Mouse (Mus musculus): ENCODE results near the gene Prss16. TPM values are rescaled to one million over a fixed set of nuclear protein-coding genes. Genes with fewer than 3 reads are reported as not detected.

Gene Prss16
- polyA plus RNA-seq, 1 experiment from 2014 or later: 0.48 TPM

- peak overlapping the region; percentile 84 for H3K27ac ChIP-seq
- peak overlapping the region; percentile 32 for H3K4me2 ChIP-seq (replicated peaks)
Observed at GRCm38 (mm10) chr13:21974221-21974725, 35.3 kb downstream of the Prss16 start.

GRCm38 (mm10) chr13:21971641-21972040 lies 37.9 kb downstream of the Prss16 start:
- no peaks in the 10 kb centered on the region for H3K36me3 ChIP-seq
- H3K27me3 ChIP-seq: 0 out of 2 replicates have a peak, but pooled peaks cover 3% of the 10 kb centered on the region
- H3K9me3 ChIP-seq (replicated peaks): no peaks in the 10 kb centered on the region
- no peak overlapping the region for H3K4me2 ChIP-seq (replicated peaks)
- H3K4me1 ChIP-seq: no peaks in the 10 kb centered on the region
- H3K27ac ChIP-seq: no peak overlapping the region
- H3K9ac ChIP-seq: no peak overlapping the region
- no peak overlapping the region for H3K4me3 ChIP-seq
- no peak for ATAC-seq (ENCODE audit: low FRiP score)
- WGBS: 34% methylated on average over 3 of the region's 3 CpGs

More at GRCm38 (mm10) chr13:21974221-21974725, 35.3 kb downstream of the Prss16 start:
- Histone ChIP-seq H3K27me3 (peaks cover 15% of the 10 kb centered on the region), H3K9me3 (replicated peaks) (no peaks in the 10 kb centered on the region), H3K4me3 (peak overlapping the region; percentile 42), H3K36me3 (no peaks in the 10 kb centered on the region), H3K4me1 (no peaks in the 10 kb centered on the region), H3K9ac (peak overlapping the region; percentile 62)
- ATAC-seq (ENCODE audit: low FRiP score): peak; percentile 93
- WGBS: under 1% methylated on average over 23 of the region's 23 CpGs

- no peak overlapping the region for H3K9ac ChIP-seq
- no peak overlapping the region for H3K27ac ChIP-seq
- H3K4me1 ChIP-seq: no peaks in the 10 kb centered on the region
- ATAC-seq (ENCODE audit: low FRiP score): no peak
- no peaks in the 10 kb centered on the region for H3K9me3 ChIP-seq (replicated peaks)
- no peak overlapping the region for H3K4me3 ChIP-seq
- H3K27me3 ChIP-seq: 0 out of 2 replicates have a peak, but pooled peaks cover 3% of the 10 kb centered on the region
- H3K4me2 ChIP-seq (replicated peaks): no peak overlapping the region
- WGBS: 63% methylated on average over 2 of the region's 2 CpGs
- H3K36me3 ChIP-seq: no peaks in the 10 kb centered on the region
Observed at GRCm38 (mm10) chr13:21969816-21970215, 39.7 kb downstream of the Prss16 start.

- Histone ChIP-seq H3K27me3 (0 out of 2 replicates have a peak, but pooled peaks cover 3% of the 10 kb centered on the region), H3K27ac (no peak overlapping the region), H3K9ac (no peak overlapping the region), H3K4me1 (no peaks in the 10 kb centered on the region), H3K9me3 (replicated peaks) (no peaks in the 10 kb centered on the region), H3K4me2 (replicated peaks) (no peak overlapping the region), H3K36me3 (no peaks in the 10 kb centered on the region), H3K4me3 (no peak overlapping the region)
- ATAC-seq (ENCODE audit: low FRiP score): no peak
- 57% methylated on average over 1 of the region's 1 CpGs for WGBS
Observed at GRCm38 (mm10) chr13:21969269-21969668, 40.3 kb downstream of the Prss16 start.

Small RNA genes within 50 kb of the gene (microRNA-seq; reads per million reads assigned to microRNA genes)
- gene Gm44390 (not detected), gene Gm44486 (not detected)

Other genes starting within 250 kb of the Prss16 start
- gene Hist1h1b, start 229.1 kb downstream of the Prss16 start, polyA plus RNA-seq (2016; fragmentation: Nextera tagmentation; extraction: Ambion mirVana): 23.2 and 23.6 TPM in 2 replicates
- 87.0 and 110 TPM in 2 replicates for gene Hist1h3i, start 226.4 kb downstream of the Prss16 start, polyA plus RNA-seq (2016; fragmentation: Nextera tagmentation; extraction: Ambion mirVana)
- gene Hist1h2an, start 222.5 kb downstream of the Prss16 start, polyA plus RNA-seq (2016; fragmentation: Nextera tagmentation; extraction: Ambion mirVana): 5.2 TPM in 1 of 2 replicates, not detected in the other
- gene Hist1h2bp, start 222.3 kb downstream of the Prss16 start, polyA plus RNA-seq (2016; fragmentation: Nextera tagmentation; extraction: Ambion mirVana): 1.9 and 2.4 TPM in 2 replicates
- gene Hist1h2bq, start 199.5 kb downstream of the Prss16 start, polyA plus RNA-seq (2016; fragmentation: Nextera tagmentation; extraction: Ambion mirVana): 14.1 and 15.3 TPM in 2 replicates
- 3.4 TPM in 1 of 2 replicates, not detected in the other for gene Hist1h2ao, start 199.3 kb downstream of the Prss16 start, polyA plus RNA-seq (2016; fragmentation: Nextera tagmentation; extraction: Ambion mirVana)
- gene Hist1h4m, start 198.0 kb downstream of the Prss16 start, polyA plus RNA-seq (2016; fragmentation: Nextera tagmentation; extraction: Ambion mirVana): not detected in 2 replicates
- gene Hist1h4n, start 177.5 kb downstream of the Prss16 start, polyA plus RNA-seq (2016; fragmentation: Nextera tagmentation; extraction: Ambion mirVana): 6.2 and 10.1 TPM in 2 replicates
- 2,700 and 3,374 TPM in 2 replicates for gene Hist1h2ap, start 176.2 kb downstream of the Prss16 start, polyA plus RNA-seq (2016; fragmentation: Nextera tagmentation; extraction: Ambion mirVana)
- gene Hist1h2br, start 176.0 kb downstream of the Prss16 start, polyA plus RNA-seq (2016; fragmentation: Nextera tagmentation; extraction: Ambion mirVana): 14.3 and 15.1 TPM in 2 replicates
- gene Zfp184, start 64.6 kb downstream of the Prss16 start, polyA plus RNA-seq (2016; fragmentation: Nextera tagmentation; extraction: Ambion mirVana): 19.1 and 20.5 TPM in 2 replicates
- gene Pom121l2, start 28.5 kb downstream of the Prss16 start, polyA plus RNA-seq (2016; fragmentation: Nextera tagmentation; extraction: Ambion mirVana): 0.14 TPM in 1 of 2 replicates, not detected in the other
- gene Hist1h2ah, start 25.8 kb upstream of the Prss16 start, polyA plus RNA-seq (2016; fragmentation: Nextera tagmentation; extraction: Ambion mirVana): 17.9 TPM in 1 of 2 replicates, not detected in the other
- gene Hist1h2bk, start 26.1 kb upstream of the Prss16 start, polyA plus RNA-seq (2016; fragmentation: Nextera tagmentation; extraction: Ambion mirVana): 5.5 and 9.1 TPM in 2 replicates
- gene Hist1h4i, start 31.6 kb upstream of the Prss16 start, polyA plus RNA-seq (2016; fragmentation: Nextera tagmentation; extraction: Ambion mirVana): 18.2 and 20.9 TPM in 2 replicates
- gene Hist1h2ag, start 33.2 kb upstream of the Prss16 start, polyA plus RNA-seq (2016; fragmentation: Nextera tagmentation; extraction: Ambion mirVana): 52.7 and 56.3 TPM in 2 replicates
- 7.2 and 11.9 TPM in 2 replicates for gene Hist1h2bj, start 33.5 kb upstream of the Prss16 start, polyA plus RNA-seq (2016; fragmentation: Nextera tagmentation; extraction: Ambion mirVana)
- gene Vmn1r188, start 74.7 kb upstream of the Prss16 start, polyA plus RNA-seq (2016; fragmentation: Nextera tagmentation; extraction: Ambion mirVana): not detected in 2 replicates
- gene Vmn1r189, start 96.1 kb upstream of the Prss16 start, polyA plus RNA-seq (2016; fragmentation: Nextera tagmentation; extraction: Ambion mirVana): not detected in 2 replicates
- not detected in 2 replicates for gene Vmn1r191, start 174.2 kb upstream of the Prss16 start, polyA plus RNA-seq (2016; fragmentation: Nextera tagmentation; extraction: Ambion mirVana)
- gene Vmn1r192, start 181.4 kb upstream of the Prss16 start, polyA plus RNA-seq (2016; fragmentation: Nextera tagmentation; extraction: Ambion mirVana): not detected in 2 replicates
- gene Vmn1r193, start 213.4 kb upstream of the Prss16 start, polyA plus RNA-seq (2016; fragmentation: Nextera tagmentation; extraction: Ambion mirVana): not detected in 2 replicates
- gene Vmn1r194, start 234.5 kb upstream of the Prss16 start, polyA plus RNA-seq (2016; fragmentation: Nextera tagmentation; extraction: Ambion mirVana): not detected in 2 replicates